Mouse (Mus musculus) forebrain, embryonic 14.5 days (tissue): Measurements from ENCODE around the gene Olfr1555-ps1. TPM values are rescaled to one million over a fixed set of nuclear protein-coding genes. Genes with fewer than 3 reads are reported as not detected.

Experiments
- ATAC-seq: fragments of 200-750 bp; cut with Nextera tagmentation; 2 replicates; pipeline ENCODE4 v1.8.0; 2017; ENCODE audit warnings: mild to moderate bottlenecking, moderate library complexity
- DNase-seq: peaks from one replicate; pipeline ENCODE4 v3.0.0-alpha.2; 2015; ENCODE audit warnings: low spot score
- H3K27ac ChIP-seq: fragments of 300-500 bp; sonication (generic); 2 replicates; pipeline ENCODE4 v1.5.1; 2014; ENCODE audit warnings: low read depth, mild to moderate bottlenecking, control low read depth, low read length, moderate library complexity
- H3K27me3 ChIP-seq: fragments of 300-500 bp; sonication (generic); replicated peaks from 2 replicates; pipeline ENCODE4 v1.6.1; 2014; ENCODE audit warnings: low read length, control low read depth, mixed read lengths; ENCODE audit not compliant: control insufficient read depth, insufficient read depth
- H3K36me3 ChIP-seq: fragments of 300-500 bp; sonication (generic); 2 replicates; pipeline ENCODE4 v1.6.1; 2014; ENCODE audit warnings: low read length, control low read depth; ENCODE audit not compliant: control insufficient read depth, insufficient read depth
- H3K4me1 ChIP-seq: fragments of 300-500 bp; sonication (generic); 2 replicates; pipeline ENCODE4 v1.6.1; 2014; ENCODE audit warnings: antibody characterized with exemption, low read length, control low read depth; ENCODE audit not compliant: control insufficient read depth, insufficient read depth
- H3K4me2 ChIP-seq: fragments of 300-500 bp; sonication (generic); 2 replicates; pipeline ENCODE4 v1.6.1; 2014; ENCODE audit warnings: mild to moderate bottlenecking, control low read depth, low read length
- H3K4me3 ChIP-seq: fragments of 300-500 bp; sonication (generic); 2 replicates; pipeline ENCODE4 v1.5.1; 2014; ENCODE audit warnings: low read depth, low read length, control low read depth
- H3K9ac ChIP-seq: fragments of 300-500 bp; sonication (generic); 2 replicates; pipeline ENCODE4 v1.6.1; 2014; ENCODE audit warnings: mild to moderate bottlenecking, low read length, control low read depth, moderate library complexity
- H3K9me3 ChIP-seq: fragments of 300-500 bp; sonication (generic); replicated peaks from 2 replicates; pipeline ENCODE4 v1.6.1; 2016; ENCODE audit warnings: low read length, control low read depth, mixed read lengths; ENCODE audit not compliant: control insufficient read depth
- WGBS: fragments of 180-500 bp; shearing (Covaris S2); extraction: QIAGEN DNeasy Blood & Tissue Kit; methylation state at CpG from one replicate; pipeline ENCODE4 v1.1.7; 2014; 5-methylcytosine and 5-hydroxymethylcytosine counted together
- polyA plus RNA-seq: library from polyadenylated mRNA; unstranded; fragments of >200 nt; fragmentation: Nextera tagmentation; extraction: Ambion mirVana; gene quantifications from 2 replicates; pipeline ENCODE4 v1.2.1, GENCODE M21; 2014

The Olfr1555-ps1 gene
- polyA plus RNA-seq, 1 experiment from 2014 or later, result not detected

DNA sequence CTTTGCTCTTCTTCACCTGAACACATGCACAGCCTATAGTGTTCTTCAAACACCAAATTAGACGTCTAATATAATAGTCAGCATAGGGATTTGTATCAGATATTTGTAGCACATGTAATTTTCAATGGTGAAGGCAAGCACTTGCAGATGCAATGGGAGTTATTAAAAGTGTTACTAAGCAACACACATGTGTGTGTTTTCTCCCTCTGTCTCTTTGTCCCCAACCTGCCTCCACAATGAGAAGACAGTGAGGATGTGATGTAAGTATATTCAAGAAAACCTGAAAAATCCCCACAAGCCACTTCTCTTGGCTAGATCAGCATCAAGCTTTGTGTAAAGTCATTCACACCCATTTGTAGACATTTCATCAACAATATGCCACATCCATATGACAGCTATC, 54.1 kb downstream of the Olfr1555-ps1 start, which contains the start of gene Olfr1428:
TSS of gene Olfr1428 (minus strand) at position 101 of the 400 bp plus-strand sequence.
- no peaks in the 10 kb centered on the region for H3K27me3 ChIP-seq
- no peak within 1 kb of the TSS for H3K4me2 ChIP-seq
- H3K4me3 ChIP-seq, result no peak within 1 kb of the TSS
- no peaks in the 10 kb centered on the region for H3K36me3 ChIP-seq
- no peak within 1 kb of the TSS for H3K9ac ChIP-seq
- DNase-seq (no peak), ATAC-seq (no peak)
- no peaks in the 10 kb centered on the region for H3K4me1 ChIP-seq
- no peaks in the 10 kb centered on the region for H3K9me3 ChIP-seq
- H3K27ac ChIP-seq, result no peak within 1 kb of the TSS
- WGBS, result 85% methylated on average over 1 of the region's 1 CpGs

Other genes with a start within 250 kb of the Olfr1555-ps1 start
- gene Osbp, start 204.2 kb downstream of the Olfr1555-ps1 start, polyA plus RNA-seq, result 7.2 and 7.4 TPM in 2 replicates
- gene Olfr1423, start 128.8 kb downstream of the Olfr1555-ps1 start, polyA plus RNA-seq, result not detected in 2 replicates
- not detected in 2 replicates for gene Olfr1424, start 107.4 kb downstream of the Olfr1555-ps1 start, polyA plus RNA-seq
- not detected in 2 replicates for gene Olfr1425, start 92.4 kb downstream of the Olfr1555-ps1 start, polyA plus RNA-seq
- gene Olfr1426, start 78.1 kb downstream of the Olfr1555-ps1 start, polyA plus RNA-seq, result not detected in 2 replicates
- not detected in 2 replicates for gene Olfr1427, start 66.8 kb downstream of the Olfr1555-ps1 start, polyA plus RNA-seq
- not detected in 2 replicates for gene Olfr1428, start 54.2 kb downstream of the Olfr1555-ps1 start, polyA plus RNA-seq
- not detected in 2 replicates for gene Olfr76, start 46.9 kb downstream of the Olfr1555-ps1 start, polyA plus RNA-seq
- gene Olfr1431, start 30.5 kb upstream of the Olfr1555-ps1 start, polyA plus RNA-seq, result not detected in 2 replicates
- gene Olfr1432, start 62.5 kb upstream of the Olfr1555-ps1 start, polyA plus RNA-seq, result not detected in 2 replicates
- not detected in 2 replicates for gene Olfr262, start 71.5 kb upstream of the Olfr1555-ps1 start, polyA plus RNA-seq
- not detected in 2 replicates for gene Olfr235, start 90.9 kb upstream of the Olfr1555-ps1 start, polyA plus RNA-seq
- gene Olfr1434, start 109.7 kb upstream of the Olfr1555-ps1 start, polyA plus RNA-seq, result not detected in 2 replicates
- gene Olfr1436, start 129.0 kb upstream of the Olfr1555-ps1 start, polyA plus RNA-seq, result not detected in 2 replicates
- not detected in 2 replicates for gene Olfr1437, start 155.0 kb upstream of the Olfr1555-ps1 start, polyA plus RNA-seq
- gene Olfr1438-ps1, start 165.8 kb upstream of the Olfr1555-ps1 start, polyA plus RNA-seq, result not detected in 2 replicates
- not detected in 2 replicates for gene Olfr1440, start 217.2 kb upstream of the Olfr1555-ps1 start, polyA plus RNA-seq
- not detected in 2 replicates for gene Olfr1441, start 247.3 kb upstream of the Olfr1555-ps1 start, polyA plus RNA-seq